Mouse (Mus musculus) heart, adult 2 months (tissue): ENCODE results near the gene Lrrc30. TPM values are rescaled to one million over a fixed set of nuclear protein-coding genes. Genes with fewer than 3 reads are reported as not detected.
A peak's percentile ranks its signal among the peaks of the same experiment; 100 is the strongest.

Experiments used
- DNase-seq, 2 experiments: peaks; one replicate each; pipeline ENCODE4 v3.0.0; 2021
- H3K27ac ChIP-seq: fragments of 200-600 bp; 2 replicates; pipeline ENCODE4 v1.8.1; 2022
- H3K27me3 ChIP-seq: fragments of 200-500 bp; 2 replicates; pipeline ENCODE4 v1.6.1; 2012; ENCODE audit warnings: mild to moderate bottlenecking, low read length, inconsistent platforms, mixed read lengths; ENCODE audit not compliant: control insufficient read depth, insufficient read depth
- H3K36me3 ChIP-seq: fragments of 200-500 bp; 2 replicates; pipeline ENCODE4 v1.6.1; 2012; ENCODE audit warnings: low read length, inconsistent platforms; ENCODE audit not compliant: control insufficient read depth, insufficient read depth
- H3K4me1 ChIP-seq: fragments of 200-500 bp; 2 replicates; pipeline ENCODE4 v1.6.1; 2011; ENCODE audit warnings: low read length; ENCODE audit not compliant: control insufficient read depth, insufficient read depth
- H3K4me3 ChIP-seq: fragments of 200-600 bp; 2 replicates; pipeline ENCODE4 v1.8.1; 2022
- H3K79me2 ChIP-seq: fragments of 200-500 bp; replicated peaks from 2 replicates; pipeline ENCODE4 v1.6.1; 2012; ENCODE audit warnings: mild to moderate bottlenecking, inconsistent platforms, low read length, moderate library complexity, mixed read lengths; ENCODE audit not compliant: control insufficient read depth, insufficient read depth
- H3K9ac ChIP-seq: fragments of 200-500 bp; 2 replicates; pipeline ENCODE4 v1.6.1; 2012; ENCODE audit warnings: low read depth, mild to moderate bottlenecking, control low read depth, inconsistent platforms, low read length, mixed read lengths
- CTCF ChIP-seq: fragments of 200-600 bp; IDR thresholded peaks from 2 replicates; pipeline ENCODE4 v1.8.1; 2022; ENCODE audit warnings: antibody characterized with exemption, mild to moderate bottlenecking, moderate library complexity
- EP300 ChIP-seq: fragments of 200-500 bp; IDR thresholded peaks from 2 replicates; pipeline ENCODE4 v1.6.1; 2011; ENCODE audit warnings: low read depth, low read length, control low read depth; ENCODE audit not compliant: insufficient read depth
- POLR2A ChIP-seq: fragments of 200-500 bp; IDR thresholded peaks from 2 replicates; pipeline ENCODE4 v1.6.1; 2011; ENCODE audit warnings: mild to moderate bottlenecking, low read depth, low read length, control low read depth; ENCODE audit not compliant: insufficient read depth
- WGBS: fragments of 180-500 bp; shearing (Covaris S2); methylation state at CpG from one replicate; pipeline ENCODE4 v1.1.7; 2018; 5-methylcytosine and 5-hydroxymethylcytosine counted together
- intact Hi-C: fragments of 180-260 bp; cut with DNase I; formaldehyde crosslinking; loops from one replicate; pipeline ENCODE4 v1.15.1; 2025
- polyA plus RNA-seq: library from polyadenylated mRNA; depleted of rRNA; stranded (reverse); fragments of >200 nt; gene quantifications from 2 replicates; pipeline ENCODE4 v1.2.3, GENCODE M21; 2012
- total RNA-seq, 2 experiments: library from RNA; stranded (reverse); gene quantifications; 2 replicates each; pipeline ENCODE4 v1.2.3; 2021

The Lrrc30 gene
- total and polyA plus RNA-seq, 3 experiments = 0.25 to 0.41 (median 0.37) TPM

- H3K27me3 ChIP-seq = no peaks in the 10 kb centered on the region
- DNase-seq = peak; percentile 64 to 83
- TF ChIP-seq EP300 (peak; percentile 29; the same call in 1 of the 2 replicates), CTCF (peak; percentile 30), POLR2A (no peak)
- peaks cover 3% of the 10 kb centered on the region; the same call in 1 of the 2 replicates for H3K4me1 ChIP-seq
- 0 out of 2 replicates have a peak overlapping the region, but pooled peaks have one; percentile 2 for H3K9ac ChIP-seq
- H3K36me3 ChIP-seq = no peaks in the 10 kb centered on the region
- peak overlapping the region; percentile 10; the same call in 1 of the 2 replicates for H3K4me3 ChIP-seq
- H3K79me2 ChIP-seq = no peaks in the 10 kb centered on the region
- intact Hi-C loops = no loop called here
- 28% methylated on average over 13 of the region's 13 CpGs for WGBS
- peak overlapping the region; percentile 69 for H3K27ac ChIP-seq
Measured at GRCm38 (mm10) chr17:67629211-67629657, 3.3 kb downstream of the Lrrc30 start.

- H3K4me1 ChIP-seq = peaks cover 3% of the 10 kb centered on the region; the same call in 1 of the 2 replicates
- no peaks in the 10 kb centered on the region for H3K36me3 ChIP-seq
- intact Hi-C loops = no loop called here
- H3K4me3 ChIP-seq = peak overlapping the region; percentile 10; the same call in 1 of the 2 replicates
- TF ChIP-seq EP300 (no peak), POLR2A (no peak), CTCF (no peak)
- no peak overlapping the region for H3K9ac ChIP-seq
- no peaks in the 10 kb centered on the region for H3K79me2 ChIP-seq
- WGBS = 88% methylated on average over 15 of the region's 15 CpGs
- H3K27me3 ChIP-seq = no peaks in the 10 kb centered on the region
- H3K27ac ChIP-seq = peak overlapping the region; percentile 69
- DNase-seq = no peak
Measured at GRCm38 (mm10) chr17:67628475-67628874, 4.0 kb downstream of the Lrrc30 start.

- intact Hi-C loops = no loop called here
Measured at GRCm38 (mm10) chr17:67625431-67625830, 7.1 kb downstream of the Lrrc30 start.

GRCm38 (mm10) chr17:67619001-67619400 is 13.5 kb downstream of the Lrrc30 start:
- Histone ChIP-seq H3K27ac (no peak overlapping the region), H3K9ac (no peak overlapping the region), H3K79me2 (no peaks in the 10 kb centered on the region), H3K4me1 (0 out of 2 replicates have a peak, but pooled peaks cover 2% of the 10 kb centered on the region), H3K36me3 (no peaks in the 10 kb centered on the region), H3K4me3 (no peak overlapping the region), H3K27me3 (no peaks in the 10 kb centered on the region)
- 82% methylated on average over 7 of the region's 7 CpGs for WGBS
- intact Hi-C loops = no loop called here
- TF ChIP-seq POLR2A (no peak), CTCF (no peak), EP300 (no peak)
- DNase-seq = no peak

More at GRCm38 (mm10) chr17:67625431-67625830, 7.1 kb downstream of the Lrrc30 start:
- H3K9ac ChIP-seq = no peak overlapping the region
- peak; percentile 71 to 72 for DNase-seq
- H3K4me3 ChIP-seq = no peak overlapping the region
- H3K27me3 ChIP-seq = no peaks in the 10 kb centered on the region
- H3K4me1 ChIP-seq = peaks cover 4% of the 10 kb centered on the region; the same call in 1 of the 2 replicates
- no peak overlapping the region for H3K27ac ChIP-seq
- H3K79me2 ChIP-seq = no peaks in the 10 kb centered on the region
- WGBS = 71% methylated on average over 5 of the region's 5 CpGs
- TF ChIP-seq POLR2A = no peak
- no peak for TF ChIP-seq CTCF
- no peak for TF ChIP-seq EP300
- no peaks in the 10 kb centered on the region for H3K36me3 ChIP-seq

- TF ChIP-seq CTCF = no peak
- no peak for TF ChIP-seq POLR2A
- TF ChIP-seq EP300 = no peak
- H3K27ac ChIP-seq = no peak overlapping the region
- 69% methylated on average over 5 of the region's 5 CpGs for WGBS
- intact Hi-C loops = no loop called here
- no peak overlapping the region for H3K4me3 ChIP-seq
- no peak overlapping the region for H3K9ac ChIP-seq
- no peaks in the 10 kb centered on the region for H3K27me3 ChIP-seq
- no peaks in the 10 kb centered on the region for H3K36me3 ChIP-seq
- DNase-seq = no peak
- H3K79me2 ChIP-seq = no peaks in the 10 kb centered on the region
- no peaks in the 10 kb centered on the region for H3K4me1 ChIP-seq
Measured at GRCm38 (mm10) chr17:67614381-67614780, 18.1 kb downstream of the Lrrc30 start.

GRCm38 (mm10) chr17:67612576-67612975 is 19.9 kb downstream of the Lrrc30 start:
- intact Hi-C loops = no loop called here
- 20% methylated on average over 1 of the region's 1 CpGs for WGBS
- Histone ChIP-seq H3K27ac (no peak overlapping the region), H3K9ac (no peak overlapping the region), H3K4me3 (no peak overlapping the region), H3K79me2 (no peaks in the 10 kb centered on the region), H3K4me1 (no peaks in the 10 kb centered on the region), H3K27me3 (no peaks in the 10 kb centered on the region), H3K36me3 (no peaks in the 10 kb centered on the region)
- TF ChIP-seq POLR2A = no peak
- TF ChIP-seq EP300 = no peak
- no peak for TF ChIP-seq CTCF
- no peak for DNase-seq
